Mouse (Mus musculus) inflammation-experienced regulatory T-cells, adult 6 months (primary cell): ENCODE results near the gene Arfgef2. TPM values are rescaled to one million over a fixed set of nuclear protein-coding genes. Genes with fewer than 3 reads are reported as not detected.

Experiments used
- ATAC-seq: one replicate; pipeline ENCODE4 v1.8.0; 2017
- polyA plus RNA-seq, 3 experiments: library from polyadenylated mRNA; unstranded; fragments of 100-300 nt; shearing (Covaris generic); gene quantifications; one replicate each; pipeline ENCODE4 v1.2.1; 2017

Gene Arfgef2
- polyA plus RNA-seq, 3 experiments from 2014 or later: 2.4 to 4.2 (median 3.6) TPM

GRCm38 (mm10) chr2:166806813-166807212, 1.4 kb downstream of the Arfgef2 start:
- ATAC-seq: no peak

DNA sequence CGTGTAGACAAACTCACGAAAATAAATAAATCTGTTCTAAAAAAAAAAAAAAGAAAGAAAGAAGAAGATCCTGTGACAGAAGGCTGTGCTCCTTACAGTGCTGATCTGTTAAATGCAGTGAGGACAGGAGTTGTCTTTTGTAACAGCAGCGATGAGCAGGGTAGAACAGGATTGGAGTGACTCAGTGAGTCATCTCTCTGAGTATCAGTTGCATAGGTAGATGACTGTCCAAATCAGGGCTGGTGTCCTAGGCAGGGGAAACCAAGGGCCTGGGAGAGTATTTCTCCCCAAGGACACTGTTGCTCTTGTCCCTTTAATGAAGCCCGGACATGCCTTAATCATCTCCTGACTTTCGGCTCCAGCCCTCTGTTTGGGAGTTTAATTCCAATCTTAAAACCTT, 4.1 kb downstream of the Arfgef2 start:
- no peak for ATAC-seq

DNA sequence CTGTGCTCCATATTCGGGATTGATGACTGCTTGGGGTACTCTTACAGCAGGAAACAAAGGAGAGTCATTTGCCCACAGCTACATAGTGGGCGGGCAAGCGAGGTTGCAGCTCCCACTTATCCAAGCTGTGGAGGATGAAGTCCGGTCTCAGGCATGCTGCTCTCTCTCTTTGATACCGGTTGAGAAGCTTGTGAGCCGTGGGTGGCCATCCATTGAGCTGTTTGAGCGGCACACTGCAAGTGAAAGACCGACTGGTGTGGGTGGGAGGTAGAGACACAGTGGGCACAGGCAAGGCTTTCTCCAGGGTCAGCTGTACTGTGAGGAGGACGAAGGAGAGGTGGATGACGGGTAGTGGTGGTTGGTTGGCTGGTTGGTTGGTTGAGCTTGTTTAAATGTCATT, 5.4 kb downstream of the Arfgef2 start:
- no peak for ATAC-seq

- no peak for ATAC-seq
Observed at GRCm38 (mm10) chr2:166818463-166819143, 13.2 kb downstream of the Arfgef2 start.

DNA sequence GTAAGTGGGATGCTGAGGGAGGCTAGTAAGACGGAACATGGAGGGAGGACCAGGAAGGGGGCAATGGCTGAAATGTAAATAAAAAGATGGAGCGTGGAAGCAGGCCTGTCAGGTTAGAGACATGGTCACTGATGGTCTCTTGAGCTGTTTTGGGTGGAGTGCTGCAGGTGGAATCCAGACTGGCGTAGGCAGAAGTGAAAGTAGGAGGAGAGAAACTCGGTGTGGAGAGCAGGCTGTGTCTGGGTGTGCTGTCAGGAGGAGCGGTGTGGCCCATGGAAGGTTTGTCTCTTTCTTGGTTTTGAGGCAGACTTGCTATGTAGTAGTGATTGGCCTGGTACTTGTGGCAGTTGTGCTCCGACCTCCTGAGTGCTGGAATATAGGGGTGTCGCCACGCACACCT, 14.5 kb downstream of the Arfgef2 start:
- no peak for ATAC-seq

DNA sequence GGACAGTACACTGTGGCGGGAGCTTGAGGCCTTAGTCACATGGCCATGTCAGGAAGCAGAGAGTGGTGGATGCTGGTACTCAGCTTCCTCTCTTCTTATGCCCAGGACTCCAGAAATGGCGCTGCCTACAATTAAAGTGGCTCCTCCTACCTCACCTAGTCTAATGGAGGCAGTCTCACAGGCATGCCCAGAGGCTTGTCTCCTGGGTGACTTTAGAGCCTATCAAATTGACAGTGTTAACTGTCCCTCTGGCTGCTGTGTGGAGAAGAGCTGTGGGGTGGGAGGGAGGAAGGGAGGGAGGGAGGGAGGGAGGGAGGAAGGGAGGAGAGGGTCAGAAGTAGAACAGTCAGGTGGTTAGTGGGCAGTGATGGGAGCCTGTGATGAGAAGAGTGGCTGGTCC, 15.5 kb downstream of the Arfgef2 start:
- ATAC-seq: no peak

DNA sequence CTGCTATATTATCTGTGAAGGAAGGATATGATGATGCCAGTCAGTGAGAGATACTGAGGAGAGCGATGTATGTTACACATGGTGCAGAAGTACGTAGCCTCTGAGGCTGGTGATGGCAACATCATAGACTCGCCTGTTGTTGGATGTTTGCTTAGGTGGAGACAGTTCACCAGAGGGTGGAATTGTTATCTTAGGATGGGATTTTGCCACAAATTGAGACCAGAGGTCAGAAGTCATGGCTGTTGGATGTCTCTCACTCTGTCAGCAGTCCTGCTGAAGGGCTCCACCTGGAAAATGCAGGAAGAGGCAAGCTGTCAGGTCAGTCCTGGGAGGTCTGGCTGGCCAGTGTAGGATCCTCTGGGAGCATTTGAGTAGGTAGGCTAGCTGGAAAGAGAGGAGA, 16.0 kb downstream of the Arfgef2 start:
- no peak for ATAC-seq

DNA sequence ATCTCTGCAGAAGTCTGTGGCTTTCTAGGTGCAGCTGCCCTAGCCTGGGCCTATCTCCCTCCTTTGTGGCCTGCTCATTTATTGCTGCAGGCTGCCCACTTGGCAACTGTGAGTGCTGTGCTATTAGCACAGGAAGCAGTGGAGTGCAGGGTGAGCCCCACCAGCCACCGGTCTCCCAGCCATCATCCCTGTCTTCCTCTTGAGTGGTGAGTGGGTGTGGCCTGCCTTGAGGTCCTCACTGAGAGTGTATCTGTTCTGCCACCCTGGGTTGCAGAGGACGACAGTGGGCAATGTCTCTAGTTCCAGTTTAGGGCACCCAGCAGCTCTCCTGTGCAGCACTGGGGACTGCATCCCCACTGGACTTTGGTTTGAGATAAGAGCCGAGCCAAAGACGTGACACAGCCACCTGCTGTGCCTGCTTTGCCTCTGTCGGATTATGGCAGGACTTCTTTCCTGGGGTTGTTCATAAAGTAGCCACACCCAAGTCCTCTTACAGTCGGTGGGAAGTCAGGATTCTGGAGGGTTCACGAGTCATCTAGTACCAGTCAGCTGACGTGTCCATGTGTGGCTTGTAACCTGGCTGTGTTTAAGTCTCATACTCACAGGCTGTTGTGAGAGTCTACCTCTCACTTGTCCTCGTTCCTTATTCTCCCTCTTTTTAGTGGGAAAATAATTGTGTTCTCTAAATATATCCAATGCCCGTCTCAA, 16.9 kb downstream of the Arfgef2 start:
- ATAC-seq: no peak

DNA sequence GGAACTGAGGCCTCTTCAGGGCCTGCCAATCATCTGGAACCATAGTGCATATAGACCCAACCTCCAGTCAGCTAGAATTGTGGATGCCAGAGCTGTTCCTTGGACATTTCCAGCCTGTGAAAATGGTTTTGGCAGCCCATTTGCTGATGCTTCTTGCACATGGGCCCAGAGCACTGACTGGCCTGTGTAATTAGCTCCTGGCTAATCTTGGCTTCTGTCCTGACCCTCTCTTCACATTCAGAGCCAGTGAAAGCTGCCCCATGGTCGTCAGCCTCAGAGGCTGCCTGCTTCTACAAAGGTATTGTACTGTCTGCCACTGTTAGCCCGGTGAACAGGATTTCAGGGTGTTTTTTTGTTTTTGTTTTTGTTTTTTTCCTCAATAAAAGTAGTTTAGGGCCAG, 17.5 kb downstream of the Arfgef2 start:
- no peak for ATAC-seq

- ATAC-seq: no peak
Observed at GRCm38 (mm10) chr2:166824386-166824785, 19.0 kb downstream of the Arfgef2 start.

DNA sequence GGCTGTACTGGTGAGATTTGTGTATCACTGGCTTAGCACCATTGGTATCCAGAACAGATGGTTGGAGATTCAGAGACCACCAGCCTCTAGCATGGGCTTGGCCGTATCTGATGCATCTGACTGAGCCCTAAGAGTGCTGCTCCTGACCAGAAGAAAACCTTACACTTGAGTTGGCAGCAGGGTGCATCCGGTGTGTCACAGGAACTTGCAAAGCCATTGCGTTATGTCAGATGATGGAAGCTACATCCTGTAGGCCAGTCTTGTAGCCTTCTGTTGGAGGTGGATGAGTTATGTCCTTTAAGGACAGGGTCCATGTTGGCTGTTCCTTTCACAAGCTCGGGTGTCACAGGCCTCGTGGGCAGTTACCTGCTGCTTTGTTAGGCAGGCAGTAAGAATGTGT, 19.6 kb downstream of the Arfgef2 start:
- ATAC-seq: no peak

GRCm38 (mm10) chr2:166826491-166827224, 21.3 kb downstream of the Arfgef2 start:
- ATAC-seq: no peak

GRCm38 (mm10) chr2:166828306-166828705, 22.9 kb downstream of the Arfgef2 start:
- no peak for ATAC-seq

- no peak for ATAC-seq
Observed at GRCm38 (mm10) chr2:166830350-166830749, 25.0 kb downstream of the Arfgef2 start.

DNA sequence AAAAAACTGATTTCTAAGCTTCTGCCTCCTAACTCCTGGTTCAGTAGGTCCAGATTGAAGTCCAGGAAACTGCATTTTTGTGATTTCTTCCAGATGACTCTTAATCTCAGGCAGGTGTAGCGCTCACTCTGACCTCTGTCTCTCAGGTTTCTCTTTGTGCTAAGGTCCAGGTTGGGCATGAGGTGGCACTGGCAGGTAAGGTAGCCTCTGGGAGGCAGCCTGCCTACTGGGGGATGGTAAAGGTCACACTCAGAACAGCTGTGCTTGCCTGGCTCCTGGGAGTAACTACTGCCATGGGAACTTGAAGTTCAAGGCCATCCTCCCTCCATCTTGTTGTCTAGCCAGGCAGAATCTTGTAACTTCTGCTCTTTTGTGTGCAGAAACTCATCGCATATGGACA, 28.7 kb downstream of the Arfgef2 start:
- ATAC-seq: no peak

GRCm38 (mm10) chr2:166834796-166835195, 29.4 kb downstream of the Arfgef2 start:
- ATAC-seq: no peak

GRCm38 (mm10) chr2:166835581-166835980, 30.2 kb downstream of the Arfgef2 start:
- ATAC-seq: no peak

DNA sequence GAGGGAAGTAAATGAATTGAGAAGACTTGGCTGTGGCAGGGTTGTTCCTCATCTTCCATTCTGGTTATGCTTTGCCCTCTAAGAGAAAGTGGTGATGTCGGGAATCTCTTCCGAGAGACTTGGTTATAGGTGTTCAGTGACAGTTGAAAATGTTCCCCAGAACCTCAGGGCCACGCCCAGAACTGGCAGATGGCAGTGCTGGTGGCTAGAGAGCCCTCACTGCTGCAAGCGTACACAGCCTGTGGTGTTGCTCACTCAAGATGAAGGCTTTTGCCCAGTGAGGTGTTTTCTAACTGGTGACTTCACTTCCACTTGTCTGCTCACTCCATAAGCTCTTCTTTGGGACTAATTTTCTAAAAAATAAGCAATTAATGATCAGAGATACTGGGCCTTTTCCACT, 36.4 kb downstream of the Arfgef2 start:
- ATAC-seq: no peak

DNA sequence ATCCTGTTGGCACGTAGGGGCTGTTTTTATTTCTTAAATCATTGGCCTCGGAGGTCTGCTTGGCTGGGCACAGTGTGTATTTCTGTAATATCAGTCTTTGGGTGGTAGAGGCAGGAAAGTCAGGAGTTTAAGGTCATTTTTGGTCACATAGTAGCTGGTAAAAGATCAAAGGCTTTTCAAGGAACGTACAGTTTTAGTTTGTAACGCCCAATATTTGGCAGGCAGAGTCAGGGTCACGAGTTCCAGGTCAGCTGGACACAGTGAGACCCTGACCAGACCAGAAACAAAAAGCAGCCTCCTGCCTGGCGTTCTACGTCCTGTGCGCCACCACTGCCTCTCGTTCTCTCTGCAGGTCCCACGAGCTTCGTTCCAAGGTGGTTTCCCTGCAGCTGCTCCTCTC, 45.3 kb downstream of the Arfgef2 start:
- no peak for ATAC-seq

DNA sequence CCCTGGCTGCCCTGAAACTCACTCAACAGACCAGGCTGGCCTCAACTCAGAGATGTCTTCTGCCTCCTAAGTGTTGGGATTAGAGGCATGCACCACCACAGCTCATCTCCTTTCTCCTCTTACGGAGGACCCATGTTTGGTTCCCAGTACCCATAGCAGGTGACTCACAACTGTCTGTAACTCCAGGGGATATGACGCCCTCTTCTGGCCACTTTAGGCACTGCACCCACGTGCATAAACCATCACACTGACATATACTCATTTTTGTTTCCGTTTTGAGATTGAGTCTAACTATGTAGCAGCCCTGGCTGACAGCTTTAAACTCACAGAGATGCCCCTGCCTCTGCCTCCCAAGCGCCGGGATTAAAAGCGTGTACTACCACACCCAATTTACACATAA, 46.9 kb downstream of the Arfgef2 start:
- no peak for ATAC-seq

GRCm38 (mm10) chr2:166855771-166856170, 50.4 kb downstream of the Arfgef2 start:
- no peak for ATAC-seq

GRCm38 (mm10) chr2:166856366-166856765, 51.0 kb downstream of the Arfgef2 start:
- no peak for ATAC-seq

- no peak for ATAC-seq
Observed at GRCm38 (mm10) chr2:166857118-166857517, 51.7 kb downstream of the Arfgef2 start.

- no peak for ATAC-seq
Observed at GRCm38 (mm10) chr2:166859214-166859613, 53.8 kb downstream of the Arfgef2 start.
